Mouse (Mus musculus): Measurements from ENCODE around the gene Rnf144a.

DNA sequence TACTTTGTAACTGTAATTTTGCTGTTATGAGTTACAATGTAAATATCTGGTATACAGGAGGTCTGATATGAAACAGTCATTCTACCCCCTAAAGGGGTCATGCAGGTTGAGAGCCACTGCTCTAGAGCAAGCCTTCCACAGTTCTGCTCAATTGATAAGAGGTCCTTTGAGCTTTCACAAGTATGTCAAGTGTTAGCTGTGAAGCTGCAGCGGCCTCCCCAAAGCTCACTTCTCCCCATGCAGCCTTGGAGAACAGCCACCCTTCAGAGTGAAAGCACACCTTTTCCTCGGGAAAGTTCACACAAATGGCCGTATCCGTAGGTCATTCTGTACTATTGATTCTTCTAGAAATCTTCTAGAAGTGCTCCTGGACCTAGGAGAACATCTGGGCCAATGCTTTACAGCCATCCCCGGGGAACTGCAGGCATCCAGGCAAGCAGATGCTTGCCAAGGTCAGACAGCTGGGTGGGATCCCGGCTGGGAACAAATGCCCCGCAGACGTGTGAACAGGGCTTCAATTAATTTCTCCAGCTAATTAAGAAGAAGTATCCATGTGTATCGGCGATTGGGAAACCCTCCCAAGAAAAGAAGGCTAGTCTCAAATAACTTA is 3.1 kb downstream of the Rnf144a start:
- TF ChIP-seq EP300 (IDR thresholded peaks at IDR 0.05; ENCODE audit: low read depth) (no peak), CTCF (IDR thresholded peaks at IDR 0.05; ENCODE audit: low read depth) (no peak)
